Mouse (Mus musculus): ENCODE measurements around the gene Gemin4. TPM values are rescaled to one million over a fixed set of nuclear protein-coding genes. Genes with fewer than 3 reads are reported as not detected.
"Not testable (repeated sequence)": the region's sequence is repeated elsewhere in the genome, so short reads cannot be mapped to it uniquely, and the experiment has no call there.

Gemin4 gene
- polyA plus RNA-seq, 1 experiment: 11.3 TPM

DNA sequence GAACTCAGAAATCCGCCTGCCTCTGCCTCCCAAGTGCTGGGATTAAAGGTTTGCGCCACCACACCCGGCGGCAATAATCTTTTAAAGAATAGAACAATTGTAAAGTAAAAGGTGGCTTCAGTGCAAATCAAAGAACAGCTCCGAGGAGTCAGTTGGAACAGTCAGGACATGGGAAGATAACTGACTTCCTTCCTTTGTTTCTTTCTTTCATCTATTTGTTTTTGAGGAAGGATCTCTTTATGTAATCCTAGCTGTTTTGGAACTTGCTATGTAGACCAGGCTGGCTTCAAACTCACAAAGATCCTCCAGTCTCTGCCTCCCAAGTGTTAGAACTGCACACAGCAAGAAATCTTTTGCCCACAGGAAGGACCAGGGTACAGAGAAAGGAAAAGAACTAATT, 7.2 kb upstream of the Gemin4 start:
- Histone ChIP-seq H3K27ac (ENCODE audit: insufficient read depth, low read length) (no peak overlapping the region), H3K4me1 (ENCODE audit: control insufficient read depth, insufficient read depth, low read length) (no peaks in the 10 kb centered on the region), H3K4me3 (ENCODE audit: insufficient read depth, low read length) (no peak overlapping the region)
- no peak for TF ChIP-seq CTCF (IDR thresholded peaks at IDR 0.05; ENCODE audit: borderline replicate concordance, insufficient read depth, low read length)
- TF ChIP-seq POLR2A (IDR thresholded peaks at IDR 0.05; ENCODE audit: low read depth, low read length): no peak

GRCm38 (mm10) chr11:76216681-76217389, 629 bp downstream of the Gemin4 start:
- no peaks in the 10 kb centered on the region for H3K4me1 ChIP-seq (ENCODE audit: control insufficient read depth, insufficient read depth, low read length)
- peak overlapping the region; percentile 81 for H3K4me3 ChIP-seq (ENCODE audit: insufficient read depth, low read length)
- TF ChIP-seq CTCF (IDR thresholded peaks at IDR 0.05; ENCODE audit: borderline replicate concordance, insufficient read depth, low read length): no peak
- no peak for TF ChIP-seq POLR2A (IDR thresholded peaks at IDR 0.05; ENCODE audit: low read depth, low read length)
- peak overlapping the region; percentile 48 for H3K27ac ChIP-seq (ENCODE audit: insufficient read depth, low read length)

DNA sequence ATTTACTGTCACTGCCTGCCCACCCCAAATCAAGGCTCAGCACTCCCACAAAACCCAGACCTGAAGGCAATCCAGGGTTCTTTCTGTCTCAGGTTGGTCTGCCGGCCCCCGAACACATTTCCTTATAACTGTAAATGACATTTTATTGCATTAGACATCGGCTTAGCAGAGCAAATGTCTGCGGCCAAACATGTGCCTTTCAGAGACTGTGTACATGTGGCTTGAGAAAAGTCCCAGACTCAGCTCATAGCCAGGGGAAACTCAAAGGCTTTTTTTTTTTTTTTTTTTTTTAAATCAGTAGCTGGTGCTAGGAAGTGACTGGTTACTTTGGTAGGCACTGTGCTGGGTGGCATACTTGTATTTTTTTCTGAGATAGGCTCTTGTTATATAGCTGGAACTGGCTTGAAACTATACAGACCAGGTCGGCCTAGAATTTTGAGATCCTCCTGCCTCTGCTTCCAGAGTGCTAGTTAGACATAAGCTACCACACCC, 1.4 kb downstream of the Gemin4 start:
- no peak for TF ChIP-seq CTCF (IDR thresholded peaks at IDR 0.05; ENCODE audit: borderline replicate concordance, insufficient read depth, low read length)
- TF ChIP-seq POLR2A (IDR thresholded peaks at IDR 0.05; ENCODE audit: low read depth, low read length): no peak
- no peak overlapping the region for H3K27ac ChIP-seq (ENCODE audit: insufficient read depth, low read length)

DNA sequence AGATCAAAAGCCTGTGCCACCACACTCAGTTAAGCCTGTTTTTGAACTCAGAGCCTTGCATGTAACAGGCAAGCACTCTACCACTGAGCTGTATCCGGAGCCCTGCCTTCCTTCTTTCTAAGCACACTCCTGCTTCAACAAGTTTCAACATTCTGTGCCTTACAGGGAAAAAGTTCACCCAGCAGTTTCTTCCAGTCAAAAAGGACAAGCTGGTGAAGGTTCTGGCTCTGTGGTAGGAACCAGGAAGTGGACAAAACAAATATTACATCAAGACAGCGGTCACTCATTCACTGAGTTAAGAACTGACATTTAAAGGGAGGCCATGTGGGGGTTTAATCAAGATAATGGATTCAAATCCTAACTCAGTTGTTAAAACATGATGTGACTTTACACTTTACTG, 2.5 kb downstream of the Gemin4 start:
- TF ChIP-seq CTCF (IDR thresholded peaks at IDR 0.05; ENCODE audit: borderline replicate concordance, insufficient read depth, low read length): no peak
- no peak for TF ChIP-seq POLR2A (IDR thresholded peaks at IDR 0.05; ENCODE audit: low read depth, low read length)
- Histone ChIP-seq H3K27ac (ENCODE audit: insufficient read depth, low read length) (no peak overlapping the region), H3K4me1 (ENCODE audit: control insufficient read depth, insufficient read depth, low read length) (no peaks in the 10 kb centered on the region), H3K4me3 (ENCODE audit: insufficient read depth, low read length) (no peak overlapping the region)

More for the DNA sequence above, 1.4 kb downstream of the Gemin4 start:
- Histone ChIP-seq H3K4me3 (ENCODE audit: insufficient read depth, low read length) (peak overlapping the region; percentile 81), H3K4me1 (ENCODE audit: control insufficient read depth, insufficient read depth, low read length) (no peaks in the 10 kb centered on the region)

GRCm38 (mm10) chr11:76213841-76214240, 3.6 kb downstream of the Gemin4 start:
- Histone ChIP-seq H3K4me1 (ENCODE audit: control insufficient read depth, insufficient read depth, low read length) (no peaks in the 10 kb centered on the region), H3K4me3 (ENCODE audit: insufficient read depth, low read length) (no peak overlapping the region), H3K27ac (ENCODE audit: insufficient read depth, low read length) (no peak overlapping the region)
- no peak for TF ChIP-seq POLR2A (IDR thresholded peaks at IDR 0.05; ENCODE audit: low read depth, low read length)
- TF ChIP-seq CTCF (IDR thresholded peaks at IDR 0.05; ENCODE audit: borderline replicate concordance, insufficient read depth, low read length): no peak

- not testable (repeated sequence) for H3K27ac ChIP-seq (ENCODE audit: insufficient read depth, low read length); H3K4me1 ChIP-seq (ENCODE audit: control insufficient read depth, insufficient read depth, low read length); H3K4me3 ChIP-seq (ENCODE audit: insufficient read depth, low read length)
These were observed 5.9 kb downstream of the Gemin4 start for GRCm38 (mm10) chr11:76211595-76211994.

- no peak overlapping the region for H3K27ac ChIP-seq (ENCODE audit: insufficient read depth, low read length)
- no peak overlapping the region for H3K4me3 ChIP-seq (ENCODE audit: insufficient read depth, low read length)
- TF ChIP-seq CTCF (IDR thresholded peaks at IDR 0.05; ENCODE audit: borderline replicate concordance, insufficient read depth, low read length): no peak
- TF ChIP-seq POLR2A (IDR thresholded peaks at IDR 0.05; ENCODE audit: low read depth, low read length): no peak
- no peaks in the 10 kb centered on the region for H3K4me1 ChIP-seq (ENCODE audit: control insufficient read depth, insufficient read depth, low read length)
These were observed 7.1 kb downstream of the Gemin4 start for GRCm38 (mm10) chr11:76210228-76210985.

DNA sequence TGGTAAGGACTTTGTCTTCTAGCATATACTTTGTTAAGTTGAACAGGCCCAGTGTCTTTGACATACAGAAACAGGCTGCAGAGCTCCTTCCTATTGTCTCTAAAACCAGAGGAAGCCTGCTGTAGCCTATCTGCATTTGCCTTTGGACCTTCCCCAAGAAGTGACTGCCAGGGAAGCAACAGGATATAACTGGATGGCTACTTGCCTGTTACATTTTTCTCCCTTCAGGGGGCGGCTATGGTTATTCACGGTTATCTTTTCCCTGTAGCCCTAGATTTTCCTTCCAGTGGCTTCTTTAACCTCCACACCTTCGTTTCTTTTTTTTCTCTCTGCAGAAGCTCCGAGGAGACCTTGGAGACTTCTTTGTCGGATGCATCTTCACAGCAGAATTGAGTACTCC, 10.7 kb downstream of the Gemin4 start:
- Histone ChIP-seq H3K27ac (ENCODE audit: insufficient read depth, low read length) (no peak overlapping the region), H3K4me3 (ENCODE audit: insufficient read depth, low read length) (no peak overlapping the region), H3K4me1 (ENCODE audit: control insufficient read depth, insufficient read depth, low read length) (no peaks in the 10 kb centered on the region)
- TF ChIP-seq POLR2A (IDR thresholded peaks at IDR 0.05; ENCODE audit: low read depth, low read length) (no peak), CTCF (IDR thresholded peaks at IDR 0.05; ENCODE audit: borderline replicate concordance, insufficient read depth, low read length) (no peak)

DNA sequence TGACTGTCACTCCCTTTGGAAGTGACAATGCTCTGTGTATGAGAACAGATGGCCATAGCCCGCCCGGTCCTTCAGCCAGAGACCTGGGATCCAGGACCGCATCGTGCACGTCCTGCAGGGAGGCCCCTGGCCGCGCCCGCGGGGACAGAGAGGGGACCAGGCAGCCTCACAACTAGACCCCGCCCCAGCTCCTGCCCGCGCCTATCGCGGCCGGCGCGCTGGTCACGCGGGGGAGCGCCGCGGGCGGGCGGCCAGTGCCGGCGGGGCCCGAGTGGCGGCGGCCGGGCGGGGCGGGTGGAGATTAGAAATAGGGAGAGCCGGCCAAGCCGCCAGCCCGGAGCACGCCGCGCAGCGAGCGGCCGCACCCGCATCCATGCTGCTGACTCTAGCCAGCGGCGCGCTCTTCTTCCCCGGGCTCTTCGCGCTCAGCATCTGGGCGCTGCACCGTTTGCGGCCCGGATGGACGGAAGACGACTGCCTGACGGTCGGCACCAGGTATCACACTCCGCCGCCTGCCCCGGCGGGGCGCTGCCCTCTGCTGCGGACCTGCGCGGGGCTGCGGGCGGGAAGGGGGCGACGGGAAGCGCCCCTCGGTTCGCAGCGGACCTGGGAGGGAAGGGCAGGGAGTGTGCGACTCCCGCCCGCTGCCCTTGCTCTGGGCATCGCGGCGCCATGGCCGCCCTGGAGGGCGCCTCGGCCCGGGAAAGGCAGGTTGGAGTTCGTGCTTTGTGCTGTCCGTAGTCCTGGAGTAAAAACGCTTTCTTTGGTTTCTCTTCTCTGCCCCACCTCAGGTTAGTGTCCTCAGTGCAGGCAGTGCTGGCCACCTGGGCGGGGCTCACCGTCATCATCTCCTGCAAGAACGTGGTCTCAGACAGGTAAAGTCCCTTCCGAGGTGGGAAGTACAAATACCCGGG, 15.4 kb downstream of the Gemin4 start:
- Histone ChIP-seq H3K4me3 (ENCODE audit: insufficient read depth, low read length) (peak overlapping the region; percentile 68), H3K4me1 (ENCODE audit: control insufficient read depth, insufficient read depth, low read length) (no peaks in the 10 kb centered on the region), H3K27ac (ENCODE audit: insufficient read depth, low read length) (no peak overlapping the region)
- TF ChIP-seq POLR2A (IDR thresholded peaks at IDR 0.05; ENCODE audit: low read depth, low read length) (peak; percentile 97), CTCF (IDR thresholded peaks at IDR 0.05; ENCODE audit: borderline replicate concordance, insufficient read depth, low read length) (no peak)

All from embryonic fibroblast, embryonic 13.5 days (primary cell).